Mouse (Mus musculus) megakaryocyte, adult 5-6 weeks (primary cell): ENCODE measurements at regions not wholly inside any gene's neighbourhood (a gene's known extent, or its start where the extent isn't known, plus 50 kb on each side); places are given as distances from the start of the nearest gene placed in this dataset.

ENCODE experiments used
- ATAC-seq: 2 replicates; pipeline ENCODE4 v1.8.0; 2016; ENCODE audit warnings: mild to moderate bottlenecking, inconsistent platforms; ENCODE audit not compliant: poor library complexity, severe bottlenecking

- peak; percentile 74 for ATAC-seq
Measured at GRCm38 (mm10) chr12:8844748-8845147, 73.6 kb downstream of the Sdc1 start.

GRCm38 (mm10) chr12:8845443-8845842, 74.3 kb downstream of the Sdc1 start:
- ATAC-seq: no peak

- ATAC-seq: no peak
Measured at GRCm38 (mm10) chr12:8846425-8847226, 74.8 kb upstream of the Laptm4a start.

- no peak for ATAC-seq
Measured at GRCm38 (mm10) chr12:8847227-8847857, 74.1 kb upstream of the Laptm4a start.

- no peak for ATAC-seq
Measured at GRCm38 (mm10) chr12:8847858-8848383, 73.5 kb upstream of the Laptm4a start.

- ATAC-seq: no peak
Measured at GRCm38 (mm10) chr12:8853858-8854257, 67.6 kb upstream of the Laptm4a start.

- 0 out of 2 replicates have a peak, but pooled peaks have one; percentile 15 for ATAC-seq
Measured at GRCm38 (mm10) chr12:8854401-8854800, 67.1 kb upstream of the Laptm4a start.

GRCm38 (mm10) chr12:8855119-8855518, 66.3 kb upstream of the Laptm4a start:
- ATAC-seq: no peak

GRCm38 (mm10) chr12:8856051-8856543, 65.4 kb upstream of the Laptm4a start:
- ATAC-seq: no peak

GRCm38 (mm10) chr12:8857308-8857707, 64.2 kb upstream of the Laptm4a start:
- no peak for ATAC-seq

GRCm38 (mm10) chr12:8858748-8859147, 62.7 kb upstream of the Laptm4a start:
- ATAC-seq: no peak

GRCm38 (mm10) chr12:8859588-8859987, 61.9 kb upstream of the Laptm4a start:
- no peak for ATAC-seq

- peak; percentile 88 for ATAC-seq
Measured at GRCm38 (mm10) chr12:8864830-8865229, 56.6 kb upstream of the Laptm4a start.

GRCm38 (mm10) chr12:8865250-8865649, 56.2 kb upstream of the Laptm4a start:
- no peak for ATAC-seq

GRCm38 (mm10) chr12:8867104-8867503, 54.4 kb upstream of the Laptm4a start:
- no peak for ATAC-seq

GRCm38 (mm10) chr12:8868690-8869089, 52.8 kb upstream of the Laptm4a start:
- no peak for ATAC-seq

GRCm38 (mm10) chr12:8869190-8869589, 52.3 kb upstream of the Laptm4a start:
- no peak for ATAC-seq
